Mouse (Mus musculus) thymus, adult 2 months (tissue): ENCODE measurements around the gene Zfyve9.

Experiments used
- CTCF ChIP-seq: fragments of 200-500 bp; IDR thresholded peaks from 2 replicates; pipeline ENCODE4 v1.5.1; 2012; ENCODE audit warnings: mild to moderate bottlenecking, control low read depth, low read length, moderate library complexity, borderline replicate concordance; ENCODE audit not compliant: control insufficient read depth, poor library complexity, insufficient read depth; ENCODE audit errors: extremely low read depth
- POLR2A ChIP-seq: fragments of 200-500 bp; IDR thresholded peaks from 2 replicates; pipeline ENCODE4 v1.6.1; 2012; ENCODE audit warnings: mild to moderate bottlenecking, low read length, control low read depth, moderate library complexity; ENCODE audit not compliant: control insufficient read depth, poor library complexity, insufficient read depth; ENCODE audit errors: extremely low read depth

GRCm38 (mm10) chr4:108619587-108620341 is 160.8 kb downstream of the Zfyve9 start, which contains the start of gene Cc2d1b:
- TF ChIP-seq POLR2A (peak; percentile 83), CTCF (no peak; the same call in 1 of the 2 replicates)
